In genomic region chr12:70068647-70069257, GRCm38 (mm10) we compare ENCODE assay signal across 10 mouse cellular contexts. TPM values are rescaled to one million over a fixed set of nuclear protein-coding genes. Genes with fewer than 3 reads are reported as not detected.
DNase-seq lines count a peak whose midpoint lies in the region; ATAC-seq and TF ChIP-seq lines count a peak whose summit lies in the region.
"Had no signal": no experiment of that assay in that cellular context is flagged by ENCODE, and none has a peak within 500 bp of the region (broad histone marks: within the 10 kb centered on the region; RNA-seq: fewer than 3 reads in every experiment).

No protein-coding gene starts in this region.

- no peaks in the 10 kb centered on the region for H3K27me3 ChIP-seq in liver, embryonic 12.5 days (replicated peaks)
- no peaks in the 10 kb centered on the region for H3K27me3 ChIP-seq in liver, embryonic 11.5 days (replicated peaks; ENCODE audit: control insufficient read depth, insufficient read depth, low read length)
- H3K27me3 ChIP-seq in forebrain, embryonic 12.5 days, result no peaks in the 10 kb centered on the region
- H3K27me3 ChIP-seq in heart, embryonic 12.5 days (replicated peaks), result no peaks in the 10 kb centered on the region
- H3K27me3 ChIP-seq: embryonic facial prominence, embryonic 12.5 days had no signal

- TF ChIP-seq POLR2A in olfactory bulb, adult 2 months (IDR thresholded peaks at IDR 0.05; ENCODE audit: insufficient read depth, low read depth, low read length), result no peak

- no peaks in the 10 kb centered on the region for H3K36me3 ChIP-seq in liver, embryonic 12.5 days
- H3K36me3 ChIP-seq in liver, embryonic 11.5 days (ENCODE audit: control insufficient read depth, insufficient read depth, low read length), result no peaks in the 10 kb centered on the region
- no peaks in the 10 kb centered on the region for H3K36me3 ChIP-seq in forebrain, embryonic 12.5 days (replicated peaks)
- no peaks in the 10 kb centered on the region for H3K36me3 ChIP-seq in heart, embryonic 12.5 days
- H3K36me3 ChIP-seq: embryonic facial prominence, embryonic 12.5 days had no signal

- H3K27ac ChIP-seq in liver, embryonic 12.5 days, result no peak overlapping the region
- no peak overlapping the region for H3K27ac ChIP-seq in liver, embryonic 11.5 days (ENCODE audit: low read depth, low read length)
- peak overlapping the region; percentile 36; the same call in 1 of the 2 replicates for H3K27ac ChIP-seq in forebrain, embryonic 12.5 days
- peak overlapping the region; percentile 3 for H3K27ac ChIP-seq in olfactory bulb, adult 2 months (ENCODE audit: insufficient read depth, low read depth, low read length)
- no peak overlapping the region for H3K27ac ChIP-seq in heart, embryonic 12.5 days (ENCODE audit: poor library complexity, severe bottlenecking)
- H3K27ac ChIP-seq: embryonic facial prominence, embryonic 12.5 days had no signal

- ATAC-seq in liver, embryonic 12.5 days, result no peak
- no peak for ATAC-seq in liver, embryonic 11.5 days (replicated peaks; ENCODE audit: low FRiP score)
- peak; percentile 74 for ATAC-seq in forebrain, embryonic 12.5 days (ENCODE audit: low FRiP score)
- ATAC-seq in megakaryocyte, adult 5-6 weeks (ENCODE audit: poor library complexity, severe bottlenecking), result peak; percentile 47; the same call in 1 of the 2 replicates
- no peak for ATAC-seq in heart, embryonic 12.5 days (ENCODE audit: insufficient number of reproducible peaks, low FRiP score)

- H3K4me2 ChIP-seq in liver, embryonic 12.5 days, result no peak overlapping the region
- H3K4me2 ChIP-seq in liver, embryonic 11.5 days, result no peak overlapping the region
- H3K4me2 ChIP-seq in forebrain, embryonic 12.5 days, result peak overlapping the region; percentile 31
- no peak overlapping the region for H3K4me2 ChIP-seq in heart, embryonic 12.5 days
- H3K4me2 ChIP-seq: embryonic facial prominence, embryonic 12.5 days had no signal

- H3K9me3 ChIP-seq in liver, embryonic 12.5 days (replicated peaks), result no peaks in the 10 kb centered on the region
- H3K9me3 ChIP-seq in liver, embryonic 11.5 days (ENCODE audit: control insufficient read depth, low read length), result no peaks in the 10 kb centered on the region
- no peaks in the 10 kb centered on the region for H3K9me3 ChIP-seq in forebrain, embryonic 12.5 days
- no peaks in the 10 kb centered on the region for H3K9me3 ChIP-seq in heart, embryonic 12.5 days (replicated peaks)
- H3K9me3 ChIP-seq: embryonic facial prominence, embryonic 12.5 days had no signal

- H3K4me1 ChIP-seq in liver, embryonic 12.5 days, result no peaks in the 10 kb centered on the region
- no peaks in the 10 kb centered on the region for H3K4me1 ChIP-seq in liver, embryonic 11.5 days (replicated peaks; ENCODE audit: control insufficient read depth, insufficient read depth, low read length)
- peaks cover 43% of the 10 kb centered on the region for H3K4me1 ChIP-seq in forebrain, embryonic 12.5 days
- H3K4me1 ChIP-seq in olfactory bulb, adult 2 months (ENCODE audit: control insufficient read depth, insufficient read depth, low read length), result peaks cover 29% of the 10 kb centered on the region
- H3K4me1 ChIP-seq in heart, embryonic 12.5 days (replicated peaks), result peaks cover 26% of the 10 kb centered on the region

- H3K4me3 ChIP-seq in liver, embryonic 12.5 days, result no peak overlapping the region
- no peak overlapping the region for H3K4me3 ChIP-seq in liver, embryonic 11.5 days (ENCODE audit: low read depth, low read length)
- H3K4me3 ChIP-seq in forebrain, embryonic 12.5 days (replicated peaks), result no peak overlapping the region
- no peak overlapping the region for H3K4me3 ChIP-seq in olfactory bulb, adult 2 months (ENCODE audit: insufficient read depth, low read depth, low read length)
- no peak overlapping the region for H3K4me3 ChIP-seq in heart, embryonic 12.5 days
- H3K4me3 ChIP-seq: embryonic facial prominence, embryonic 12.5 days had no signal

- no peak for TF ChIP-seq CTCF in olfactory bulb, adult 2 months (IDR thresholded peaks at IDR 0.05; ENCODE audit: insufficient read depth, low read depth, low read length)

- WGBS in liver, embryonic 12.5 days (ENCODE audit: insufficient replicate concordance), result 64% methylated on average over 6 of the region's 6 CpGs
- WGBS in liver, embryonic 11.5 days, result 57% methylated on average over 6 of the region's 6 CpGs
- 6% methylated on average over 6 of the region's 6 CpGs for WGBS in forebrain, embryonic 12.5 days
- whole genome bisulfite sequencing in olfactory bulb, adult 2 months, result 13% methylated on average over 6 of the region's 6 CpGs
- WGBS in heart, embryonic 12.5 days, result 56% methylated on average over 6 of the region's 6 CpGs

- DNase-seq in liver, embryonic 11.5 days (ENCODE audit: low spot score), result no peak
- no peak for DNase-seq in layer of hippocampus, adult 9-10 months (ENCODE audit: low spot score)
- DNase-seq in spleen, postnatal 10 days (ENCODE audit: low spot score in 2 of 2), result no peak
- DNase-seq: gastrocnemius, postnatal 14 days had no signal

- 0 out of 2 replicates have a peak overlapping the region, but pooled peaks have one; percentile 7 for H3K9ac ChIP-seq in liver, embryonic 12.5 days
- no peak overlapping the region for H3K9ac ChIP-seq in liver, embryonic 11.5 days (ENCODE audit: low read depth, low read length)
- H3K9ac ChIP-seq in forebrain, embryonic 12.5 days, result no peak overlapping the region
- no peak overlapping the region for H3K9ac ChIP-seq in heart, embryonic 12.5 days
- H3K9ac ChIP-seq: embryonic facial prominence, embryonic 12.5 days had no signal

RNA-seq across cellular contexts. Expression of gene Nin, which starts 44.8 kb away (rescaled TPM):
- polyA plus RNA-seq in liver, embryonic 12.5 days (2016; fragmentation: Nextera tagmentation; extraction: Ambion mirVana), result 4.0 and 4.4 TPM in 2 replicates
- polyA plus RNA-seq in liver, embryonic 11.5 days (2014; fragmentation: Nextera tagmentation; extraction: Ambion mirVana), result 7.7 and 9.4 TPM in 2 replicates
- polyA plus RNA-seq in forebrain, embryonic 12.5 days (2016; fragmentation: Nextera tagmentation; extraction: Ambion mirVana), result 12.7 and 15.5 TPM in 2 replicates
- total RNA-seq in megakaryocyte, adult 5-6 weeks (2015), result 154 and 171 TPM in 2 replicates
- total RNA-seq in megakaryocyte, adult 5-6 weeks (2017), result 227 and 264 TPM in 2 replicates
- 62.8 TPM in 1 of 2 replicates, not detected in the other for polyA plus RNA-seq in olfactory bulb, adult 2 months (2012; ENCODE audit: insufficient read depth, insufficient read length, low replicate concordance, missing spikeins)
- 10.4 and 11.4 TPM in 2 replicates for polyA plus RNA-seq in heart, embryonic 12.5 days (2016; fragmentation: Nextera tagmentation; extraction: Ambion mirVana)

Comparison
In these comparisons a context has a peak if more than half of its experiments do, and no peak if none do; other contexts are left out.
1. ATAC-seq: peak in forebrain, embryonic 12.5 days (single experiment) and megakaryocyte, adult 5-6 weeks (single experiment); none in liver, embryonic 12.5 days (single experiment), liver, embryonic 11.5 days (single experiment) and heart, embryonic 12.5 days (single experiment).
2. H3K27ac ChIP-seq: peak in forebrain, embryonic 12.5 days (single experiment) and olfactory bulb, adult 2 months (single experiment); none in liver, embryonic 12.5 days (single experiment), liver, embryonic 11.5 days (single experiment) and heart, embryonic 12.5 days (single experiment).